Mouse (Mus musculus): ENCODE measurements around the gene Mtor. TPM values are rescaled to one million over a fixed set of nuclear protein-coding genes. Genes with fewer than 3 reads are reported as not detected.

Mtor gene
- polyA plus RNA-seq, 1 experiment: 39.8 TPM

- DNase-seq: no peak
- no peak for TF ChIP-seq CTCF (conservative IDR thresholded peaks at IDR 0.05; ENCODE audit: insufficient read depth, insufficient read length, low read depth, low read length)
- TF ChIP-seq POLR2A (IDR thresholded peaks at IDR 0.05; ENCODE audit: low read depth, low read length): no peak
- no peak overlapping the region for H3K27ac ChIP-seq (ENCODE audit: insufficient read depth, low read depth, low read length)
Observed at GRCm38 (mm10) chr4:148591637-148592380, 143.4 kb downstream of the Mtor start.

GRCm38 (mm10) chr4:148593996-148594395 lies 145.6 kb downstream of the Mtor start:
- WGBS: 94% methylated on average over 11 of the region's 11 CpGs
- no peaks in the 10 kb centered on the region for H3K36me3 ChIP-seq (ENCODE audit: control insufficient read depth, insufficient read depth, low read length)
- H3K4me1 ChIP-seq (ENCODE audit: control insufficient read depth, insufficient read depth, low read length): peaks cover 8% of the 10 kb centered on the region; the same call in 1 of the 2 replicates
- H3K27ac ChIP-seq (ENCODE audit: insufficient read depth, low read depth, low read length): no peak overlapping the region
- no peak for TF ChIP-seq POLR2A (IDR thresholded peaks at IDR 0.05; ENCODE audit: low read depth, low read length)
- TF ChIP-seq CTCF (conservative IDR thresholded peaks at IDR 0.05; ENCODE audit: insufficient read depth, insufficient read length, low read depth, low read length): no peak
- no peaks in the 10 kb centered on the region for H3K27me3 ChIP-seq (replicated peaks; ENCODE audit: control insufficient read depth, insufficient read depth, low read length)
- no peak for DNase-seq
- H3K4me3 ChIP-seq (ENCODE audit: insufficient read depth, low read depth, low read length): no peak overlapping the region

More at GRCm38 (mm10) chr4:148591637-148592380, 143.4 kb downstream of the Mtor start:
- 1% methylated on average over 53 of the region's 53 CpGs for WGBS
- Histone ChIP-seq H3K4me1 (ENCODE audit: control insufficient read depth, insufficient read depth, low read length) (peaks cover 8% of the 10 kb centered on the region; the same call in 1 of the 2 replicates), H3K36me3 (ENCODE audit: control insufficient read depth, insufficient read depth, low read length) (no peaks in the 10 kb centered on the region), H3K4me3 (ENCODE audit: insufficient read depth, low read depth, low read length) (peak overlapping the region; percentile 81), H3K27me3 (replicated peaks; ENCODE audit: control insufficient read depth, insufficient read depth, low read length) (no peaks in the 10 kb centered on the region)

DNA sequence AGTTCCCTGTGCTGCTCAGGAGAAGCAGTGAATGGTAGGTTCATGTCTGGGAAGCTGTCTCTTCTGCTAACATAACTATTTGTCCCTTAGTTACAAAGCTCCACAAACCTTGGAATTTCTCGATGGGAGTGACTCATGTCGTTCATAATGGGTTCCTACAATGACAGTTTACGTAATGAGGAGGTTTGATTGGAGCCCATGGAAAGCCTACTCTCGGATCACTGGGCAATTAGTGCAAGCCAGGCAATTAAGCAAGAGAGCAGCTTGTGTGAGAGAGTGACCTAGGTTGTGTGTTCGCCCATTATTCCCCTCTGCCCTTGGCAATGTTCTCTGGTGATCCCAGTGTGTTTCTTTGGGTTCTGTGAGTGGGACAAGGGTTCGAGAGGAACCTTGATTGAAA lies 147.5 kb downstream of the Mtor start:
- no peak for DNase-seq
- no peak for TF ChIP-seq CTCF (conservative IDR thresholded peaks at IDR 0.05; ENCODE audit: insufficient read depth, insufficient read length, low read depth, low read length)
- TF ChIP-seq POLR2A (IDR thresholded peaks at IDR 0.05; ENCODE audit: low read depth, low read length): no peak
- Histone ChIP-seq H3K27me3 (replicated peaks; ENCODE audit: control insufficient read depth, insufficient read depth, low read length) (no peaks in the 10 kb centered on the region), H3K4me1 (ENCODE audit: control insufficient read depth, insufficient read depth, low read length) (peaks cover 5% of the 10 kb centered on the region; the same call in 1 of the 2 replicates), H3K27ac (ENCODE audit: insufficient read depth, low read depth, low read length) (no peak overlapping the region), H3K4me3 (ENCODE audit: insufficient read depth, low read depth, low read length) (no peak overlapping the region), H3K36me3 (ENCODE audit: control insufficient read depth, insufficient read depth, low read length) (no peaks in the 10 kb centered on the region)
- 90% methylated on average over 6 of the region's 6 CpGs for WGBS

DNA sequence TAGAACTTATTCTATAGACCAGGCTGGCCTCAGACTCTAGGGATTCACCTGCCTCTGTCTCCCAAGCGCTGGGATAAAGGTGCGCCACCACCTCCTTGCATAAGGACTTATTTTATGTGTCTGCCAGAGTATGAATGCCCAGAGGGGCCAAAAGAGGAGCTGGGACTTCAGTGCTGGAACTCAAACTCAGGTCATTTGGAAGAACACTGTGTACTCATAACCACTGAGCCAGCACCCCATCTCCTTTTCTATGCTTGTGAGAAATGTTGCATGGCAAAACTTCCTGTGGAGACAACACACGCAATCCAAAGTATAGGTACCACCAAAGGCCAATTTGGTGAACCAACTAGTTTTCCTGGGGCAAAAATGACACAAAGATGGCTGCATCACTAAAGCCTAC lies 148.3 kb downstream of the Mtor start:
- Histone ChIP-seq H3K36me3 (ENCODE audit: control insufficient read depth, insufficient read depth, low read length) (no peaks in the 10 kb centered on the region), H3K4me1 (ENCODE audit: control insufficient read depth, insufficient read depth, low read length) (peaks cover 5% of the 10 kb centered on the region; the same call in 1 of the 2 replicates), H3K4me3 (ENCODE audit: insufficient read depth, low read depth, low read length) (no peak overlapping the region), H3K27ac (ENCODE audit: insufficient read depth, low read depth, low read length) (no peak overlapping the region), H3K27me3 (replicated peaks; ENCODE audit: control insufficient read depth, insufficient read depth, low read length) (no peaks in the 10 kb centered on the region)
- WGBS: 98% methylated on average over 3 of the region's 3 CpGs
- DNase-seq: no peak
- no peak for TF ChIP-seq CTCF (conservative IDR thresholded peaks at IDR 0.05; ENCODE audit: insufficient read depth, insufficient read length, low read depth, low read length)
- TF ChIP-seq POLR2A (IDR thresholded peaks at IDR 0.05; ENCODE audit: low read depth, low read length): no peak

- no peak overlapping the region for H3K4me3 ChIP-seq (ENCODE audit: insufficient read depth, low read depth, low read length)
- H3K27ac ChIP-seq (ENCODE audit: insufficient read depth, low read depth, low read length): no peak overlapping the region
- TF ChIP-seq POLR2A (IDR thresholded peaks at IDR 0.05; ENCODE audit: low read depth, low read length): no peak
- no peak for TF ChIP-seq CTCF (conservative IDR thresholded peaks at IDR 0.05; ENCODE audit: insufficient read depth, insufficient read length, low read depth, low read length)
- DNase-seq: no peak
- no peaks in the 10 kb centered on the region for H3K36me3 ChIP-seq (ENCODE audit: control insufficient read depth, insufficient read depth, low read length)
- H3K27me3 ChIP-seq (replicated peaks; ENCODE audit: control insufficient read depth, insufficient read depth, low read length): no peaks in the 10 kb centered on the region
- no peaks in the 10 kb centered on the region for H3K4me1 ChIP-seq (ENCODE audit: control insufficient read depth, insufficient read depth, low read length)
- 92% methylated on average over 12 of the region's 12 CpGs for WGBS
Observed at GRCm38 (mm10) chr4:148598826-148599225, 150.4 kb downstream of the Mtor start.

- 88% methylated on average over 4 of the region's 4 CpGs for WGBS
- Histone ChIP-seq H3K4me1 (ENCODE audit: control insufficient read depth, insufficient read depth, low read length) (no peaks in the 10 kb centered on the region), H3K27me3 (replicated peaks; ENCODE audit: control insufficient read depth, insufficient read depth, low read length) (no peaks in the 10 kb centered on the region), H3K27ac (ENCODE audit: insufficient read depth, low read depth, low read length) (no peak overlapping the region), H3K36me3 (ENCODE audit: control insufficient read depth, insufficient read depth, low read length) (no peaks in the 10 kb centered on the region), H3K4me3 (ENCODE audit: insufficient read depth, low read depth, low read length) (no peak overlapping the region)
- DNase-seq: no peak
- TF ChIP-seq CTCF (conservative IDR thresholded peaks at IDR 0.05; ENCODE audit: insufficient read depth, insufficient read length, low read depth, low read length) (no peak), POLR2A (IDR thresholded peaks at IDR 0.05; ENCODE audit: low read depth, low read length) (no peak)
Observed at GRCm38 (mm10) chr4:148600316-148600715, 151.9 kb downstream of the Mtor start.

GRCm38 (mm10) chr4:148601871-148602270 lies 153.5 kb downstream of the Mtor start:
- Histone ChIP-seq H3K27me3 (replicated peaks; ENCODE audit: control insufficient read depth, insufficient read depth, low read length) (no peaks in the 10 kb centered on the region), H3K27ac (ENCODE audit: insufficient read depth, low read depth, low read length) (no peak overlapping the region), H3K36me3 (ENCODE audit: control insufficient read depth, insufficient read depth, low read length) (no peaks in the 10 kb centered on the region), H3K4me3 (ENCODE audit: insufficient read depth, low read depth, low read length) (no peak overlapping the region), H3K4me1 (ENCODE audit: control insufficient read depth, insufficient read depth, low read length) (no peaks in the 10 kb centered on the region)
- TF ChIP-seq POLR2A (IDR thresholded peaks at IDR 0.05; ENCODE audit: low read depth, low read length) (no peak), CTCF (conservative IDR thresholded peaks at IDR 0.05; ENCODE audit: insufficient read depth, insufficient read length, low read depth, low read length) (no peak)
- DNase-seq: no peak
- 68% methylated on average over 4 of the region's 4 CpGs for WGBS

All from kidney, adult 2 months (tissue).